Mouse (Mus musculus) MEL (cell line): ENCODE measurements around the gene Hist1h3a.

Source experiments
- CTCF ChIP-seq, 3 experiments: IDR thresholded peaks in 2 of 3; conservative IDR thresholded peaks in 1 of 3; 2 replicates each; pipeline ENCODE4 v1.5.1; 2011 to 2012; ENCODE audit warnings: low read length in 3 of 3, low read depth in 2 of 3, mild to moderate bottlenecking in 2 of 3, improper control_type of control experiment in 1 of 3, inconsistent platforms in 1 of 3, mixed read lengths in 1 of 3, moderate library complexity in 1 of 3; ENCODE audit not compliant: control insufficient read depth in 1 of 3, insufficient read depth in 1 of 3, poor library complexity in 1 of 3, severe bottlenecking in 1 of 3
- E2F4 ChIP-seq: IDR thresholded peaks from 2 replicates; pipeline ENCODE4 v1.6.1; 2011; ENCODE audit warnings: low read depth, low read length, improper control_type of control experiment, borderline replicate concordance
- EP300 ChIP-seq, 2 experiments: IDR thresholded peaks; 2 replicates each; pipeline ENCODE4 v1.6.1; 2011; ENCODE audit warnings: improper control_type of control experiment in 2 of 2, low read length in 2 of 2, low read depth in 1 of 2, mild to moderate bottlenecking in 1 of 2
- ETS1 ChIP-seq: IDR thresholded peaks from 2 replicates; pipeline ENCODE4 v1.6.1; 2012; ENCODE audit warnings: low read depth, mild to moderate bottlenecking, inconsistent platforms, low read length, improper control_type of control experiment, moderate library complexity
- GATA1 ChIP-seq: IDR thresholded peaks from 2 replicates; pipeline ENCODE4 v1.6.1; 2011; ENCODE audit warnings: low read depth, low read length, improper control_type of control experiment
- HCFC1 ChIP-seq: IDR thresholded peaks from 2 replicates; pipeline ENCODE4 v1.6.1; 2012; ENCODE audit warnings: low read depth, mild to moderate bottlenecking, inconsistent platforms, low read length, improper control_type of control experiment, moderate library complexity
- JUND ChIP-seq: IDR thresholded peaks from 2 replicates; pipeline ENCODE4 v1.6.1; 2011; ENCODE audit warnings: low read depth, mild to moderate bottlenecking, improper control_type of control experiment, low read length
- MYB ChIP-seq: IDR thresholded peaks from 2 replicates; pipeline ENCODE4 v1.6.1; 2011; ENCODE audit warnings: mild to moderate bottlenecking, low read depth, low read length, improper control_type of control experiment
- POLR2A ChIP-seq, 2 experiments: IDR thresholded peaks; 2 replicates each; pipeline ENCODE4 v1.6.1; 2011 to 2012; ENCODE audit warnings: low read length in 2 of 2, mild to moderate bottlenecking in 2 of 2, control low read depth in 1 of 2, improper control_type of control experiment in 1 of 2, low read depth in 1 of 2, moderate library complexity in 1 of 2; ENCODE audit not compliant: control insufficient read depth in 1 of 2, insufficient read depth in 1 of 2, poor library complexity in 1 of 2
- TBP ChIP-seq: IDR thresholded peaks from 2 replicates; pipeline ENCODE4 v1.8.0; 2011; ENCODE audit warnings: low read depth, low read length, improper control_type of control experiment

DNA sequence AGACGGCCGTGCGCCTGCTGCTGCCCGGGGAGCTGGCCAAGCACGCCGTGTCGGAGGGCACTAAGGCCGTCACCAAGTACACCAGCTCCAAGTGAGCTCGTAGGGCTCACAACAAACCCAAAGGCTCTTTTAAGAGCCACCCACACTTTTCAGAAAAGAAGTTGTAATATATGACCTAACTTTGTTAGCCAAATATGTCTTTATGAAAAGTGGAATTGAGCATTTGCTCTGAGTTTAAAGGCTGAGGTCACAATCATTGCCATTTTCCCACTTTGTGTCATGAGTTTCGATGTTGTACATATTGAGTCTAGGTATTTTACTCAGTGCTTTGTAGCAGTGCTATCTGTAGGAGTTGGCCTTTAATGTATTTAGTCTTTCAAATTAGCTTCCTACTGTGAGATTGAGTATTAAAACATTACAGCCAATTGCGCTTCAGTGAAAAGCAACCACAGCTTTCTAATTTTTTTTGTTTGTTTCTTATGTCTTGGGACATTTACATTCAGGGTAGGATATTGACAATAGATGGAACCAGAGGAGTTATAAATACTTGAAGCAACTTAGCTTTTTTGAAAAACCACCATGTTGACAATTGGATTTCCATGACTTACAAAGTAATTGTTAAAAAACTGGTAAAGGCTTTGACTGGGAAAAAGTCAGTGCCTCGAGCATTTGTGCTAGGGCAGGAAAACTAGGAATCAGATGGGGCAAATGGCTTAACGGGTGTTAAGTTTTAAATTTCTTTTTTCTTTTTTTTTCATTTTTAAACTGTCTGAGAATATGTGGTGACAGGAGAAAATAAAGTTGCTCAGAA is 14.9 kb downstream of the Hist1h3a start:
- TF ChIP-seq E2F4 (no peak), HCFC1 (no peak), CTCF (IDR thresholded peaks at IDR 0.05 in 2 of 3, conservative IDR thresholded peaks at IDR 0.05 in 1 of 3; ENCODE audit: control insufficient read depth in 1 of 3, insufficient read depth in 1 of 3, low read depth in 2 of 3, low read length in 3 of 3, poor library complexity in 1 of 3, severe bottlenecking in 1 of 3) (no peak), MYB (no peak), JUND (no peak), POLR2A (IDR thresholded peaks at IDR 0.05; ENCODE audit: control insufficient read depth in 1 of 2, insufficient read depth in 1 of 2, low read depth in 1 of 2, low read length in 2 of 2, poor library complexity in 1 of 2) (peak; percentile 90 to 99), EP300 (IDR thresholded peaks at IDR 0.05; ENCODE audit: low read depth in 1 of 2, low read length in 2 of 2) (no peak), ETS1 (no peak), GATA1 (no peak), TBP (no peak; the same call in 1 of the 2 replicates)
